Mouse (Mus musculus): ENCODE results near the gene Kcnn3.

Gene Kcnn3

DNA sequence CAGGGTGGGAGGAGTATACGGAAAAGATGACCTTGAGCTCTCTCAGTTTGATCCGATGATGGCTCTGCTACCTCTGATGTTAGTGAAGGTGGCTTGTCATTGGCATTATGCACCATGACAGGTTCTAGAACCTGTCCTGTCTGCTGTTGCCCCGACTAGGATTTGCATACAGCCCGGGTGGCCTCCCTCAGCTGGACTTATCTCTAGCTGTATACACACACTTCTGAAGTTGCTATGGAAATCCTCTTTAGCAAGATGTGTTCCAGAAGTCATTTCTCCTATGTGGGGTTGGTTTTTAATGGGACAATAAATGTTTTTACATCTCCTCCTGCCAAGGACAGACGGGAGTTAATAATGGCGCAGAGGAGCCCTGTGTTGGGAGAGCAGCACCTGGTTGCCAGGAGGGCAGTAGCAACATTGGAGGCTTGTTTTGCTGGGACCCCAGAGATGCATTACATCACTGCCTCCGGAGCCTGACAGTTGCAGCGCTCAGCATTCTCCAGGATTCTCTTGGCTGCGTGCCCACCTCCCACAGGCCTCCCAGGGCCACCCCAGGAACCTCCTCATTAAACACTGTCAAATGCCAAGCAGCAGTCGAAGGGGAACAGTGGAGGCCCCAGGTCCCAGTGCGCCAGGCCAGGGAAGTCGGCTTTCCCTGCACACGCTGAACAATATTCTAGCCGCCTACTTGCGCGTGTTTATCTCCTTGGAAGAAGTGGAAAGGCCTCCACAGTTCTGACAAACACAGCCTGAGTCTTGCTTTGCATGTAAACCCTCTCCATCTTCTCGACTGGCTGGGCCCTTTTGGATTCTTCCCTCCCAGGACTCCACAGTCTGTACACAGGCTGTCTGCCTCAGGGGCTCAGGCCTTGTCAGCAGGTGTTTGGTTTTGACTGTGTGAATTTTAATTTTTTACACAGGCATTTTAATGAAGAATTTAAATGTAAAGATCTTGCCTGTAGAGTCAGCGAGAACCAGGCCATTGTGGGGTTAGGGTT is 93.9 kb downstream of the Kcnn3 start:
- DNase-seq (ENCODE audit: low read depth, low spot score): peak; percentile 80

DNA sequence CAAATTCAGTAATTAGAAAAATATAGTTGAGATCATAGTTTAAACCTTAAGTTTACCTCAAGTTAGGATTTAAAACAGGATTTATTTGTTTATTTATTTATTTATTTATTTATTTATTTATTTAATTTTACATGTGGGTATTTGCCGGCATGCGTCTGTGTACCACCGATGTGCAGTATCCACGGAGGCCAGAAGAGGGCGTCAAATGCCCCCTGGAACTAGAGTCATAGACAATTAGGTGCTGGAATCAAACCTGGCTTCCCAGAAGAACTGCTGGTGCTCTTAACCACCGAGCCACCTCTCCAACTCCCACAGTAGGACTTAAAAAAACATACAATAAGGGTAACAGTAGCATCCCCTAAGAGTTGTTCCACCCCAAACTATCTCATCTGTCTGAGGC is 96.9 kb downstream of the Kcnn3 start:
- no peak for DNase-seq (ENCODE audit: low read depth, low spot score)

DNA sequence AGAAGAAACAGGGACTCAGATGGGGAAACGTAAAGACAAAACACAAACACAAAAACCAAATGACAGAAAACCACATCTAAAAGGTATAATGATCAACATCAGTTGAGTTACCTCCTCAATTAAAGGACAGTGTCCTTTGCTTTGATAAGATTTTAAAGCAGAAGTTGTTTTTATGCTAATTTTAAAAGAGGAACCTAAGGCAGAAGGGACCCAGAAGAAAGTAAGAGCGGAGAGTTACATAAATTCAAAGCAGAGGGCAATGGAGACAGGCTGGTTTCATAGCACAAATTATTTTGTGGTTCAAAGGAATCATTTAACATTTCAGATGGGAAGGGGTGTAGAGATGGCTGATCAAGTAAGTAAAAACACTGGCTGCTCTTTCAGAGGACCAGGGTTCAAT is 97.4 kb downstream of the Kcnn3 start:
- DNase-seq (ENCODE audit: low read depth, low spot score): no peak

DNA sequence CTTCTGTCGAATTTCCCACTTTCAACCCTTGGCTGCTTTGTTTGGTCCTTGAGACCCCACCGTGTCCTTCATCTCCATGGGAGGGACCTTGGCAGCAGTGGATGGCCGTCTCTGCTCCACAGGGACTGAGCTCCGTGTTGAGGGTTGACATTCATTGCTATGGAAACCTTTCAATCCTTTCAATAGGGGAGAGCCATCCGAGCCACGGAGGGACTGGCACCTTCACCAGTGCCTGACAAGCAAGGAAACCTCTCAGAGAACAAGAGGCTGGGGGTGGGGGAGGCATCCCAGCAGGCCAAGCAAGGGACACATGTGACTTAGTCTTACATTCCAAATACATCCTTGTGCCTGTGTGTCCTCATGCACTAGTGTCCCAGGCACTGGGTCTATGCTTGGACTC is 102.9 kb downstream of the Kcnn3 start:
- DNase-seq (ENCODE audit: low read depth, low spot score): no peak

DNA sequence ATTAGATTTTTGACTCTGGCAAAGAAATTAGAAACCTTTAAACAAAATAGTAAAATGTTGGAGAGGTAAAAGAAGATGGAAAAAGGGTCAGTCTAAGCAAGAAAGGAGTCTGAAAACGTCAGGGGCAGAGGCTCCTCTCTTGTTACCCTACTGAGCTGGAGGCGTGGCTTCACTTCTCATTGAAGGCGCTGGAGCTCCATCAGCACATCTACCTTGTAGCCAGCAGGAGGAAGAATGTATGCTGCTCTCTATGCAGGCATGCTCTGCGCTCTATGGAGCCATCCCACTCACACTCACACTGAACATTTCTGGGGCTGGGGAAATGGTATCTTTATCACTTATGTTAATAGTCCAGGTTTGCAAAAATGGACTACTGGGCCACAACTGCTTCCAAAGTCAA is 103.6 kb downstream of the Kcnn3 start:
- no peak for DNase-seq (ENCODE audit: low read depth, low spot score)

DNA sequence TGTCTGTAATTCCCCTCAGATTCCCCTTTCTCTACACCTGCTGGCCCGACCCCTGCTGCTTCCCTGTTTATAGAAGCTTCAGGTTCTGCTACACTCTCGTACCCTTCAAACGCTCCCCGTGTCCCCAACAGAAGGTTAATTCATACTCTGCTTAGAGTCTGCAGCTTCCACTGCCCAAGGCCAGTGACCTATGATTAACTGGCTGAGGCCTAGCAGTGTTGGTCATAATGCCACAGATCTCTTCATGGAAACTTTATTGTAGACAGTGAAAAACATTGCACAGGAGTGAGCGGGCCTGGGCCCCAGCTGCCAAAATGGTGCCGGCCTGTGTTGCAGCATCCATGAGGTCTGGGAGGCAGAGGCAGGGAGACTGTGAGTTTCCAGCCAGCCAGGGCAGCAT is 104.0 kb downstream of the Kcnn3 start:
- DNase-seq (ENCODE audit: low read depth, low spot score): no peak

DNA sequence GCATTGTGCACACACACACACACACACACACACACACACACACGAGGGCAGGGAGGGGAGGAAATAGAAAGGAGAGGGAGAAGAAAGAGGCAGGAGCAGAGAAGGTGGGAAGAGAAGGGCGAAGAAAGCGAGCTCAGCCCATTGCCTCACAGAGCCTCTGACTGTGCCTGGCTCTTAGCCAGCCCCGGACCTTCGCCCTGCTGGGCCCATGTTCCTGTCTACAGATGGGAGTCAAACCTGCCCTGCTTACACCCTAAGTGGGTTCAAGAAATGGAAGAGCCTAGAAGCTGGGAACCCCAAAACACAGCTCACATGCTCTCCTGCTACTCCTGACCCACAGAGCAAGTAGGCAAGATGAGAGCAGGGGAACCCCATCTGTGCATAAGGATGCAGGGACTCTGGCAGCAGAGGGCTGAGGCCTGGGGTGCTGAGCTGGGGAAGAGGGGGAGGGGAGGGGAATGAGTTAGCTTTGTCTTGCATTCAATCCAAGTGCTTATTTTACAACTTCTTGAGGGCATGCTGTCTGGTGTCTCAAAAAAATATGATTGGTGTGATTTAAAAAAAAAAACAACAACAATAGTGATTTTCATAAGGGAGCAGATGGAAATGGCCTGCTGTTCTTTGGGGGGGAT is 105.0 kb downstream of the Kcnn3 start:
- no peak for DNase-seq (ENCODE audit: low read depth, low spot score)

DNA sequence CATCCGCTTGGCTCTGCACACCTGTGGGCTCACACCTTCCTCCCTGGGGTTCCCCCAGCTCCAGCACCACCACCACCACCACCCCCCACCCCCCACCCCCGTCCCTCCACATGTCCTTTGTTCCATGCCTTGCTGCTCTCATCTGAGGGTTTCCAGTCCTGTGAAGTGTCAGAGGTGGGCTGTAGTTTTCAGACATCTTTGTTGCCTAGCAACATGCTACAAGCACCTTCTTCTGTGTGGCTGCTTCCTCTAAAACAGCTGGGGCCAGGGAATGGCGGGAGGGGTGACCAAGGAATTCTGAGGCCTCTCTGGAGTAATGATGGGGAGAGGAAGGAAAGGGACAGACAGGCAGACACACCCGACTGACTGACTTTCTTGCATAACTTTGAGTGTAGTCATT is 106.6 kb downstream of the Kcnn3 start:
- no peak for DNase-seq (ENCODE audit: low read depth, low spot score)

DNA sequence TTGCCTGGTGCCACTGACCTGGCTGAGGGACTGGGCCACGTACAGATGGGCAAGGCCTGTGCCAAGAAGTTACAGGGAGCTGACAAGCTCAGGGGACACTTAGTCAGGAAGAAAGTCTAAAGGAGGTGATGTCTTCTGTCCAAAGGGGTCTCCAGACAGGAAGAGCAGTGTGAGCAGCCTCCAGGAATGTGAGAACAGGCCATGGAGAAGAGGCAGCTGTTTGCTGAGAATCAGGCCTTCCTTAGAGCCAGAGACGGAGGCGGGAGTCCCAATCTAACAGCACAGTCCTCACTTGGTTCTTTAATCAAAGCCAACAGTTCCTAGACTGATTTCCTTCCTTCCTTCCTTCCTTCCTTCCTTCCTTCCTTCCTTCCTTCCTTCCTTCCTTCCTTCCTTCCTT is 109.8 kb downstream of the Kcnn3 start:
- no peak for DNase-seq (ENCODE audit: low read depth, low spot score)

DNA sequence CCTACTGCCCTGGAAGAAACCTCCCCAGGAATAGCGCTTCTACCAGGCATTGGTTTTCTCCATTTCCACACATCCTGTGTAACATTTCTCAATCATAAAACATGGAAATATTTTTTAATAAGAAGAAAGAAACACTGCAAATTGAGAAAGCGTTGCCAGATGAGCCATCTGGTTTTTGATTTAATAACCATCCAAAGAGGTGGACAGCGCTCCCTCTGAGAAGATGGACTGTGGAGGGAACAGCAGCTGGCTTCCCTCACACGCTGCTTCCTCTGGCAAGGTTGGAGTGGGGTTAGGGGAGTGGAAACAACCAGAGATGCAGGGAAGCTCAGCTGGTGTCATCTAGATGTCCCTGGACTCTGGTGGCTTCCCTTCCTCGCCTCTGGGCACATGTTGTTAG is 111.8 kb downstream of the Kcnn3 start:
- no peak for DNase-seq (ENCODE audit: low read depth, low spot score)

DNA sequence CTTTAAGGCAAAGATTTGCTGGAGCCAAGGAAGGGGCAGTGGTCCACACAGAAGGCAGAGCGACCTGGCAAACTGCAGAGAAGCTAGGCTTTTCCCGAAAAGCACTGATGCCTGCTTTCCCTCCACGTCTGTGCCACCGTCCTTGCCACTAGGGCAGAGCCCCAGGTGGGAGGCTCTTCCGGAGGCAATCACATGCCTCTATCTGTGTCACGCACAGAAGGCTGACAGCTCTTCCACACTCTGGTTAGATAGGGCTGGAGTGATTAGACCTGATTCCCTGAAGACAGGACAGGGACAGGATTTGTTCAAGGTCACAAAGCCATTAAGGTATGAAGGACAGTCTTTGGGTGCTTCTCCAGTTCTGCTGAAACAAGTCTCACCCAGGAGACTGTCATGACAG is 113.6 kb downstream of the Kcnn3 start:
- DNase-seq (ENCODE audit: low read depth, low spot score): peak; percentile 61

DNA sequence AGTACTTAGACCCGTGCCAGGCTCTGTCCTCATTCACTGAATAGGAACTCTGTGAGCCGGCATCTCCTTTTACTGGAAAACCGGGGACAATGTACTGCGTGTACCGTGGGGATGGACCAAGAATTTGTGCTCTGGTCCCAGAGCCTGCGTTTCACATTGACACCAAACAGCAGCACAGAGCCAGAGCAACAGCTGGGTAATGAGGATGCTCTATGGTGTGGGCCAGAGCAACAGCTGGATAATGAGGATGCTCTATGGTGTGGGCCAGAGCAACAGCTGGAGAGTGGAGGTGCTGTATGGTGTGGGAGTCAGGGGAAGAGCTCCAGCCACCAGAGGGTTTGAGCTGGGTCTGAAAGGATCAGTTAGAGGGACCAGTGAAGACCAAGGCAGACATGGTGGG is 114.0 kb downstream of the Kcnn3 start:
- no peak for DNase-seq (ENCODE audit: low read depth, low spot score)

DNA sequence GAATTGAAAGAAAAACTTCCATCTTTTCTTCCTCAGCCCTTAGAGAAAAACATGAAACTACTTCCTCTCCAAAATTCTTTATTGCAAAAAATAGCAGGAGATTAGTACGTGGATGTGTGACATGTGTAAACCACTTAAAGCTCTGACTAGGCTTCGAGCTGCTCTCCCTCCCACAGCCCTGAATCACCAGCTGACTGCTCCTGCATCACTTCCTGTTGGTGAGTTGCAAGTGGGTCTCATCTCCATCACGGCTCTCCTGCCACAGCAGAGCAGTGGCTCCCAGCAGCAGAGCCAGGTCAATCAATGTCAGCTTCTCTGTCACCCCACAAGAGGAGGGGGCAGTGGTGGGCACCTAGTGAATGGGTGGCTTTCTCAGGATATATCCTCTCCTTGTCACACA is 120.8 kb downstream of the Kcnn3 start:
- peak; percentile 81 for DNase-seq (ENCODE audit: low read depth, low spot score)

DNA sequence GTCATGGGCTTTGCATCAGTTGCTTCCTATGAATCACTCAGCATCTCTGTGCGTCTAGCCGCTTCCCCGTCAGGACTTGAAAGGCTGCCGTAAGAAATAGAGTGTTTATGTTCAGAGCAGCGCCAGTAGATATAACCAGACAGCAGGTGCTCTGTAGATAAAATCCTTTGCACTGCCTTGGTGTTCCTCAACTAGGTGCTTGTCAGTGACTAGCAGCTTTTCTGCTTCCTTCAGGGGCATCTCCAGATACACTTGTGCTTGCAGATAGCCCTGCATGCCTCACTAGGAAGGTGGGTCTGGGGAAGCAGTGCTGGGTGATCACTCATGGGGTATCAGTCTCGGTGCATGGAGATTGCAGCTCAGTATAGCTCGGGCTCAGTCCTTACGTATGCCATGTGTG is 123.4 kb downstream of the Kcnn3 start:
- no peak for DNase-seq (ENCODE audit: low read depth, low spot score)

DNA sequence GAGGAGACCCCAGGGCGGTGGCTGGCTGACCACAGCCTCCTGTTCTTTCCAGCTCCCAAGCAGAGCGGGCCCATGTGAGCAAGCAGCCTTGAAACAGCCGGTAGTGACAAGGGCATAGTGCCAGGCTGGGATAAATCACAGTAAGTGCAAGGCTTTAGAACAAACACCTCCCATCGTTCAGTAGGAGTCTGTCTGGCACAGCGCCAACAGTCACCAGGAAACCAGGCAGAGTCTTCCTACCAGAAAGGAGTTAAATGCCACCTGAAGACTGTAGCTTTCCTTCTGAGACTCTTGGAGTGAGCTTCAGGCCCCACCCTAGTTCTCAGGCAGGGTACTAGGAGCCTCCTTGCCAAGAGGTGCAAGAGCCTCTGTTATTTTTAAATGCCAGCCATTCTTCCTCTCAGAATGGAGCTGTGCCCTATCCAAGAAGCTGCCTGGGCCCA is 126.9 kb downstream of the Kcnn3 start:
- DNase-seq (ENCODE audit: low read depth, low spot score): peak; percentile 92

DNA sequence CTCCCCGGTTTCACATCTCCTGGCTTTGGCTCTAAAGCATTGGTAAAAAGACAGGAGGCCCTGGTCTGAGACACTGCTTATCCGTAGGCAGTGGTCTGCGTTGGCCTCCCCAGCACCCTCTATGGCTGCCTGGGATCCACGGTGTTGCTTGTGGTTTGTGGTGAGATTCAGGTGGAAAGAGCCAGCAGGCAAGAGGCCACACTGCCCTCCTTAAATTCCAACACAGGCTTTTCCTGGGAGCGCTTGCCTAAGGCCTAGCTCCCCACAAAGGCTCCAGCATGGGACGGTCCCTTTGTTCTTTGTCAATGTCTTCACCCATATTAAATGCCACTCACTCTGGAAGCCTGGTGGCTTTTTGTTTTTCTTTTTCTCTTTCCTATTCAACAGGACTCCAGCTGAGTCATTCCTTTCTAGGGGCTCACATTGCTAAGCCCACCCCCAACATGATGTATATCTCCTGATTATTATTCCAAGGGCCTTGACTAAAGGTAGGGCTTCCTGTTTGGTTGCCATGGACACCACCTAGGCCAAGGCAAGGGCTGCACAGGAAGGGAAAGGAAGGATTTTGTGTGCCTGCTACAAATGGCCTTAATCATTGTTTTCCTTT is 127.4 kb downstream of the Kcnn3 start:
- DNase-seq (ENCODE audit: low read depth, low spot score): no peak

DNA sequence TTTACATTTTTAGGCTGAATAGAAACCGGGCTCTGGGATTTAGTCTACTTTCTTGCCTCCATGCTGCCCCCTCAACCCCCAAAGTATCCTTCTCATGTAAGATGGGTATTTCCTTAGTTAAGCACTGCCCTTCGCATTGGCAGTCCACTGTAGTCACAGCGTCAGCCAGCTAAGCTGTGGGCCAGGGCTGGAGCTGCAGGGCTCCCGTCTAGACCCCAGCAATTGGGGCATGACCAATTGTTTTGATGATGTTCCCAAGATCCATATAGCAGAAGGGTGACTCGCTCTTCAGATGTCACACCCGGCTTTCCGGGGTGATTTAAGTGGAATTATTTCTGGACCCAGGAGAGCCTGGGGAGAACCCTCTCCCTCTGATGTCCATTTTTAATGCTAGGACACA is 129.9 kb downstream of the Kcnn3 start:
- DNase-seq (ENCODE audit: low read depth, low spot score): no peak

DNA sequence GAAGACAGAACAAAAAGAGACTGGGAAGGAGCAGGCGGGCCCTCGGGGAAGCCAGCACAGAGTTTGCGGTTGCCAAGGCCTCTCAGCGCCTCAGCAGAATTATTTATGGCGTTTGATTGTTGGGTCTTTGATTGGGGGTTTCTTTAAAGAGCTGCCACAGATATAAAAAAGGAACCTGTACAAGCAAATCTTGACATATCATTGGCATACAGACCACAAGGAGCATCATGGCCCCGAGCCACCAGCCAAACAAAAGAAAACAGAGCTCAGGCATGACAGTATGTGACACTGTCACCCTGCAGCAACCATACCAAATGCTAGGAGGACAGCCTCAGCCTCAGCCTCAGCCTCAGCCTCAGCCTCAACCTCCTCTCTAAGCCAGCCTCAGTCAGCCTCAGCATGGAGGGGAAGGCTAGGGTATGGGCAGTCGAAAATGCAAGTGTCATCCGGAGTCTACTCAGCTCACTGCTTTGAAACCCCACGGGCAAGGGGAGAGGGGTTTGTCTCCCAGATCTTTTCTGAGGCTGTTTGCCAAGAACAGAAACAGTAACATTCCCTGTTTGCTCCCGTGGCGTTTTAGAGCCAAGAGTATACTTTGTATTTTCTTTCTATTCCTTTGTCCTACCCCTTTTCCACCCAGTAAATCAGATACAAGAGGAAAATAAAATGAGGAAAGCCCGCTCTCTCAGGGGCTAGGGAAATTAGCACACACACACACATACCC is 133.4 kb downstream of the Kcnn3 start:
- no peak for DNase-seq (ENCODE audit: low read depth, low spot score)

DNA sequence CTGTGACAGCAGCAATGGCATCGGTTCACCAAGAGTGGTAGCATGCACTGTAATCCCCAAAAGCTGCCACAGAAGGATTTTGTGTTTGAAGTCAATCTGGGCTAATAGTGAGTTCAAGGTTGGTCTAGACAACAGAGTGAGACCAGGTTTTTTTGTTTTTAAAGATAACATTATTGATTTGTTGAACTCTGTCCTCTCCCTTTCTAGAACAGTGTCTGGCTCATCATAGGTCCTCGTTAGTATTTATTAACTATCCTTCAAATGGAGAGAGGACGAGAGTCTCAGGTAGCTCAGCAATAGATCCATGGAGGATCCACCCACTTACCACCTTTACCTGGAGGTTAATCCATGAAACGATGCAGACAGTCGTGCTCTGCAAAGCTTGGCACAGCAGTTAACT is 137.1 kb downstream of the Kcnn3 start:
- no peak for DNase-seq (ENCODE audit: low read depth, low spot score)

DNA sequence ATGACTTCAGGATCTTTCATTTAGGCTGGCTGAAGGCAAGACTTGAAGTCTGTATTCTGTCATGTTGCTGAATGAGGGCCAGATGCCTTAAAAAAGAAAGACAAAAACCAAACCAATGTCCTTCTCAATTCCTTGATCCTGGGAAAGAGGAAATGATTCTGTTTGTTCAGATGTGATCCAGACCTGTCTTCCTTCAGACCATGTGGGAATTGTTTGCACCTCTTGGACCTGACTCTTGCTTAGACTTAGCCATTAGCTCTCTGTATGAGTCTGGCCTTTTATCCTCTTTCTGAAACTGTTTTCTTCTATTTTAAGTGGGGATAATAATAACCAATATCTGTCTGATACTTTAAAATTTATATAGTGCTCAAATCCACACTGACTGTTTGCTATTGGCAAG is 138.5 kb downstream of the Kcnn3 start:
- DNase-seq (ENCODE audit: low read depth, low spot score): no peak

DNA sequence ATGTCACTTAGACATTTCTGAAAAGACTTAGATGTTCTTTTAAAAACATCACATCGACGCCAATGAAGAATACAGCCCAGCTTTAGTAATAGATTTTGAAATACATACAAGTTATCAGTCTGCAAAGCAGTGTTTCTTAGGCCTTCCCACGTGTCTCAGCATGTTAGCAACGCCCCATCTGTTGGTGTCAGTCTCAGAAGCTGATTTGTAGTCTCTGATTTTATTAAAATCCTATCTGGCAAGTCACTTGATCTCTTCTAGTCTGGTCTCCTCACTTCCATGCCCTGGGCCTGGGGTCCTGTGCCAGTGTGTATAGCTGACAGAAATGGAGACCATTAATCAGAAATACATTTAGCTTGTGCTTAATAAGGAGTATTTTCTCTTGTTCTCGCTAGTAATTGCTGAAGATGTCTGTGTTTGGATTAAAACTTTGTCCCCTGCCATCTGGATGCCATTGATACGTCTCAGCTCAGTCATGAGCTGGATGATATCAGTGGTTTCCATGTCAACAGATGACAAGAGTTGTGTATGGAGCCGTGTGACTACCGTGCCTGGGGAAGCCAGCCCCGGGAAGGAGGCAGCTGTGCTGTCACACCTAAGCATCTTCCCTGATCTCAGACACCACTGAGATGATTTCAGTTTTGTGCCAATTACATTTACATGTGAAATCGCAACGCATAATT is 140.1 kb downstream of the Kcnn3 start:
- peak; percentile 61 for DNase-seq (ENCODE audit: low read depth, low spot score)
